Mouse (Mus musculus): ENCODE measurements around the gene Slc34a3. TPM values are rescaled to one million over a fixed set of nuclear protein-coding genes. Genes with fewer than 3 reads are reported as not detected.
A peak's percentile ranks its signal among the peaks of the same experiment; 100 is the strongest.

Gene Slc34a3
- polyA plus RNA-seq, 1 experiment from 2014 or later = not detected

GRCm38 (mm10) chr2:25224492-25224765, 9.7 kb downstream of the Slc34a3 start, which contains the start of gene Tubb4b:
Gene Tubb4b, minus strand, starts transcription at chr2:25224702.
- Histone ChIP-seq H3K27me3 (replicated peaks) (no peaks in the 10 kb centered on the region), H3K4me3 (replicated peaks) (peak within 1 kb of the TSS; percentile 92), H3K9me3 (replicated peaks) (no peaks in the 10 kb centered on the region), H3K36me3 (peaks cover 5% of the 10 kb centered on the region; the same call in 1 of the 2 replicates), H3K4me1 (peaks cover 32% of the 10 kb centered on the region), H3K4me2 (peak within 1 kb of the TSS; percentile 94), H3K9ac (replicated peaks) (peak within 1 kb of the TSS; percentile 86), H3K27ac (replicated peaks) (peak within 1 kb of the TSS; percentile 99)
- ATAC-seq (ENCODE audit: low FRiP score) = no peak
- 0% methylated on average over 17 of the region's 17 CpGs for WGBS

- 2% methylated on average over 49 of the region's 53 CpGs for WGBS
- peak overlapping the region; percentile 96 for H3K27ac ChIP-seq (replicated peaks)
- H3K9ac ChIP-seq (replicated peaks) = peak overlapping the region; percentile 86
- peaks cover 27% of the 10 kb centered on the region for H3K4me1 ChIP-seq
- peak; percentile 22 for ATAC-seq (ENCODE audit: low FRiP score)
- H3K4me2 ChIP-seq = peak overlapping the region; percentile 94
- H3K27me3 ChIP-seq (replicated peaks) = no peaks in the 10 kb centered on the region
- H3K36me3 ChIP-seq = peaks cover 5% of the 10 kb centered on the region; the same call in 1 of the 2 replicates
- H3K4me3 ChIP-seq (replicated peaks) = peak overlapping the region; percentile 92
- H3K9me3 ChIP-seq (replicated peaks) = no peaks in the 10 kb centered on the region
These were observed 10.3 kb downstream of the Slc34a3 start for GRCm38 (mm10) chr2:25223681-25224491.

GRCm38 (mm10) chr2:25221331-25221772, 12.8 kb downstream of the Slc34a3 start:
- Histone ChIP-seq H3K9ac (replicated peaks) (no peak overlapping the region), H3K36me3 (peaks cover 5% of the 10 kb centered on the region; the same call in 1 of the 2 replicates), H3K4me1 (peaks cover 18% of the 10 kb centered on the region), H3K27me3 (replicated peaks) (no peaks in the 10 kb centered on the region), H3K27ac (replicated peaks) (no peak overlapping the region), H3K4me3 (replicated peaks) (no peak overlapping the region), H3K9me3 (replicated peaks) (no peaks in the 10 kb centered on the region), H3K4me2 (no peak overlapping the region)
- no peak for ATAC-seq (ENCODE audit: low FRiP score)
- WGBS = 75% methylated on average over 5 of the region's 5 CpGs

- Histone ChIP-seq H3K36me3 (peaks cover 5% of the 10 kb centered on the region; the same call in 1 of the 2 replicates), H3K27me3 (replicated peaks) (no peaks in the 10 kb centered on the region), H3K9ac (replicated peaks) (no peak within 1 kb of the TSS), H3K4me1 (peaks cover 4% of the 10 kb centered on the region), H3K9me3 (replicated peaks) (no peaks in the 10 kb centered on the region), H3K27ac (replicated peaks) (no peak within 1 kb of the TSS), H3K4me2 (no peak within 1 kb of the TSS), H3K4me3 (replicated peaks) (no peak within 1 kb of the TSS)
- no peak for ATAC-seq (ENCODE audit: low FRiP score)
These were observed 15.7 kb downstream of the Slc34a3 start, which contains the start of gene Fam166a for GRCm38 (mm10) chr2:25218445-25218844. Gene Fam166a, plus strand, starts transcription at chr2:25218745.

- Histone ChIP-seq H3K9me3 (replicated peaks) (no peaks in the 10 kb centered on the region), H3K4me1 (no peaks in the 10 kb centered on the region), H3K9ac (replicated peaks) (no peak overlapping the region), H3K4me3 (replicated peaks) (no peak overlapping the region), H3K27ac (replicated peaks) (no peak overlapping the region), H3K4me2 (no peak overlapping the region), H3K36me3 (peaks cover 5% of the 10 kb centered on the region; the same call in 1 of the 2 replicates), H3K27me3 (replicated peaks) (peaks cover 3% of the 10 kb centered on the region; the same call in 1 of the 2 replicates)
- WGBS = 60% methylated on average over 2 of the region's 2 CpGs
- ATAC-seq (ENCODE audit: low FRiP score) = no peak
These were observed 16.5 kb downstream of the Slc34a3 start for GRCm38 (mm10) chr2:25217666-25218065.

GRCm38 (mm10) chr2:25214444-25214843, 19.7 kb downstream of the Slc34a3 start, which contains the start of gene Stpg3:
Gene Stpg3, minus strand, starts transcription at chr2:25214637.
- H3K4me1 ChIP-seq = peaks cover 17% of the 10 kb centered on the region
- H3K9ac ChIP-seq (replicated peaks) = no peak within 1 kb of the TSS
- no peaks in the 10 kb centered on the region for H3K9me3 ChIP-seq (replicated peaks)
- no peak for ATAC-seq (ENCODE audit: low FRiP score)
- no peak within 1 kb of the TSS for H3K4me2 ChIP-seq
- no peak within 1 kb of the TSS for H3K4me3 ChIP-seq (replicated peaks)
- H3K36me3 ChIP-seq = no peaks in the 10 kb centered on the region
- 75% methylated on average over 3 of the region's 3 CpGs for WGBS
- H3K27me3 ChIP-seq (replicated peaks) = peaks cover 4% of the 10 kb centered on the region; the same call in 1 of the 2 replicates
- H3K27ac ChIP-seq (replicated peaks) = no peak within 1 kb of the TSS

- H3K9me3 ChIP-seq (replicated peaks) = no peaks in the 10 kb centered on the region
- peaks cover 26% of the 10 kb centered on the region for H3K4me1 ChIP-seq
- H3K4me2 ChIP-seq = no peak overlapping the region
- ATAC-seq (ENCODE audit: low FRiP score) = no peak
- H3K4me3 ChIP-seq (replicated peaks) = no peak overlapping the region
- 65% methylated on average over 23 of the region's 23 CpGs for WGBS
- no peak overlapping the region for H3K27ac ChIP-seq (replicated peaks)
- no peak overlapping the region for H3K9ac ChIP-seq (replicated peaks)
- H3K36me3 ChIP-seq = 0 out of 2 replicates have a peak, but pooled peaks cover 7% of the 10 kb centered on the region
- peaks cover 4% of the 10 kb centered on the region; the same call in 1 of the 2 replicates for H3K27me3 ChIP-seq (replicated peaks)
These were observed 20.8 kb downstream of the Slc34a3 start for GRCm38 (mm10) chr2:25213266-25213865.

- Histone ChIP-seq H3K4me2 (peak within 1 kb of the TSS; percentile 66), H3K27ac (replicated peaks) (peak within 1 kb of the TSS; percentile 89), H3K27me3 (replicated peaks) (peaks cover 4% of the 10 kb centered on the region; the same call in 1 of the 2 replicates), H3K4me1 (peaks cover 43% of the 10 kb centered on the region), H3K4me3 (replicated peaks) (peak within 1 kb of the TSS; percentile 71), H3K9ac (replicated peaks) (peak within 1 kb of the TSS; percentile 80), H3K36me3 (peaks cover 27% of the 10 kb centered on the region), H3K9me3 (replicated peaks) (no peaks in the 10 kb centered on the region)
- peak; percentile 91 for ATAC-seq (ENCODE audit: low FRiP score)
- under 1% methylated on average over 44 of the region's 44 CpGs for WGBS
These were observed 23.0 kb downstream of the Slc34a3 start, which contains the start of gene Nelfb for GRCm38 (mm10) chr2:25211121-25211670. Gene Nelfb, minus strand, starts transcription at chr2:25211489.

GRCm38 (mm10) chr2:25210686-25211085, 23.5 kb downstream of the Slc34a3 start:
- Histone ChIP-seq H3K9ac (replicated peaks) (peak overlapping the region; percentile 80), H3K4me1 (peaks cover 43% of the 10 kb centered on the region), H3K4me3 (replicated peaks) (peak overlapping the region; percentile 71), H3K36me3 (peaks cover 32% of the 10 kb centered on the region), H3K4me2 (peak overlapping the region; percentile 66), H3K27ac (replicated peaks) (peak overlapping the region; percentile 89), H3K27me3 (replicated peaks) (peaks cover 4% of the 10 kb centered on the region; the same call in 1 of the 2 replicates), H3K9me3 (replicated peaks) (no peaks in the 10 kb centered on the region)
- under 1% methylated on average over 24 of the region's 24 CpGs for WGBS
- ATAC-seq (ENCODE audit: low FRiP score) = no peak; the same call in 1 of the 2 replicates

- no peak overlapping the region for H3K4me3 ChIP-seq (replicated peaks)
- H3K9me3 ChIP-seq (replicated peaks) = no peaks in the 10 kb centered on the region
- 92% methylated on average over 1 of the region's 1 CpGs for WGBS
- H3K4me1 ChIP-seq = peaks cover 43% of the 10 kb centered on the region
- H3K27ac ChIP-seq (replicated peaks) = no peak overlapping the region
- peaks cover 63% of the 10 kb centered on the region for H3K36me3 ChIP-seq
- no peaks in the 10 kb centered on the region for H3K27me3 ChIP-seq (replicated peaks)
- no peak for ATAC-seq (ENCODE audit: low FRiP score)
- H3K4me2 ChIP-seq = no peak overlapping the region
- no peak overlapping the region for H3K9ac ChIP-seq (replicated peaks)
These were observed 26.6 kb downstream of the Slc34a3 start for GRCm38 (mm10) chr2:25207593-25207992.

- Histone ChIP-seq H3K36me3 (peaks cover 94% of the 10 kb centered on the region), H3K4me2 (no peak overlapping the region), H3K4me3 (replicated peaks) (no peak overlapping the region), H3K9me3 (replicated peaks) (no peaks in the 10 kb centered on the region), H3K9ac (replicated peaks) (no peak overlapping the region), H3K27me3 (replicated peaks) (no peaks in the 10 kb centered on the region), H3K4me1 (peaks cover 20% of the 10 kb centered on the region), H3K27ac (replicated peaks) (no peak overlapping the region)
- 65% methylated on average over 4 of the region's 4 CpGs for WGBS
- ATAC-seq (ENCODE audit: low FRiP score) = no peak
These were observed 30.4 kb downstream of the Slc34a3 start for GRCm38 (mm10) chr2:25203631-25204214.
